Mouse (Mus musculus) spleen, postnatal 36 days (tissue): ENCODE measurements around the gene Btbd35f28.
"Not testable (repeated sequence)": the region's sequence is repeated elsewhere in the genome, so short reads cannot be mapped to it uniquely, and the experiment has no call there.

Experiments used
- DNase-seq, 2 experiments: peaks; one replicate each; pipeline ENCODE4 v3.0.0; 2022; ENCODE audit warnings: low spot score in 2 of 2, mixed read lengths in 1 of 2

Btbd35f28 gene

GRCm38 (mm10) chrX:4196276-4196675 is at the start of gene Btbd35f28:
TSS of gene Btbd35f28 (plus strand) at chrX:4196576.
- not testable (repeated sequence) for DNase-seq
